Mouse (Mus musculus) cerebellum, adult 2 months (tissue): Measurements from ENCODE around the gene Spsb4. TPM values are rescaled to one million over a fixed set of nuclear protein-coding genes. Genes with fewer than 3 reads are reported as not detected.

Source experiments
- DNase-seq, 2 experiments: peaks; one replicate each; pipeline ENCODE4 v3.0.0; 2021
- H3K27ac ChIP-seq: fragments of 200-500 bp; 2 replicates; pipeline ENCODE4 v1.5.1; 2012; ENCODE audit warnings: low read length, control low read depth, inconsistent platforms; ENCODE audit not compliant: insufficient read depth
- H3K27me3 ChIP-seq: fragments of 200-500 bp; 2 replicates; pipeline ENCODE4 v1.6.1; 2012; ENCODE audit warnings: inconsistent platforms, mild to moderate bottlenecking, low read length, moderate library complexity; ENCODE audit not compliant: control insufficient read depth, insufficient read depth
- H3K4me1 ChIP-seq: fragments of 200-500 bp; 2 replicates; pipeline ENCODE4 v1.6.1; 2011; ENCODE audit warnings: low read length; ENCODE audit not compliant: control insufficient read depth, insufficient read depth
- H3K4me3 ChIP-seq: fragments of 200-500 bp; replicated peaks from 2 replicates; pipeline ENCODE3; 2011; ENCODE audit warnings: mild to moderate bottlenecking, low read depth, low read length, control low read depth; ENCODE audit not compliant: insufficient read depth
- CTCF ChIP-seq: fragments of 200-500 bp; IDR thresholded peaks from 2 replicates; pipeline ENCODE4 v1.5.1; 2011; ENCODE audit warnings: low read depth, mild to moderate bottlenecking, control low read depth, low read length, moderate library complexity, borderline replicate concordance; ENCODE audit not compliant: insufficient read depth
- POLR2A ChIP-seq: fragments of 200-500 bp; IDR thresholded peaks from 2 replicates; pipeline ENCODE4 v1.6.1; 2011; ENCODE audit warnings: low read length, control low read depth, borderline replicate concordance; ENCODE audit not compliant: insufficient read depth
- WGBS: fragments of 180-500 bp; shearing (Covaris S2); methylation state at CpG from one replicate; pipeline ENCODE4 v1.1.7; 2018; 5-methylcytosine and 5-hydroxymethylcytosine counted together
- polyA plus RNA-seq: library from polyadenylated mRNA; depleted of rRNA; stranded (reverse); fragments of >200 nt; gene quantifications from 2 replicates; pipeline ENCODE4 v1.2.3, GENCODE M21; 2012

The Spsb4 gene
- polyA plus RNA-seq, 1 experiment, result 13.9 TPM

GRCm38 (mm10) chr9:97051176-97051575, 32.5 kb upstream of the Spsb4 start:
- H3K27ac ChIP-seq, result no peak overlapping the region
- DNase-seq, result no peak
- WGBS, result 23% methylated on average over 8 of the region's 8 CpGs
- TF ChIP-seq CTCF (no peak), POLR2A (no peak)
- no peak overlapping the region for H3K4me3 ChIP-seq
- H3K27me3 ChIP-seq, result no peaks in the 10 kb centered on the region
- no peaks in the 10 kb centered on the region for H3K4me1 ChIP-seq

GRCm38 (mm10) chr9:97046240-97046639, 27.6 kb upstream of the Spsb4 start:
- TF ChIP-seq CTCF, result no peak
- H3K27me3 ChIP-seq, result no peaks in the 10 kb centered on the region
- WGBS, result 81% methylated on average over 4 of the region's 4 CpGs
- no peak for DNase-seq
- H3K4me3 ChIP-seq, result no peak overlapping the region
- no peak overlapping the region for H3K27ac ChIP-seq
- no peaks in the 10 kb centered on the region for H3K4me1 ChIP-seq

- H3K27me3 ChIP-seq, result no peaks in the 10 kb centered on the region
- DNase-seq, result no peak
- 62% methylated on average over 8 of the region's 8 CpGs for WGBS
- TF ChIP-seq POLR2A (no peak), CTCF (no peak)
- H3K4me1 ChIP-seq, result no peaks in the 10 kb centered on the region
- no peak overlapping the region for H3K4me3 ChIP-seq
- no peak overlapping the region for H3K27ac ChIP-seq
These were observed 23.0 kb upstream of the Spsb4 start for GRCm38 (mm10) chr9:97041633-97042032.

GRCm38 (mm10) chr9:97038010-97038409, 19.4 kb upstream of the Spsb4 start:
- Histone ChIP-seq H3K4me1 (no peaks in the 10 kb centered on the region), H3K4me3 (no peak overlapping the region), H3K27me3 (no peaks in the 10 kb centered on the region), H3K27ac (no peak overlapping the region)
- WGBS, result 89% methylated on average over 3 of the region's 3 CpGs
- TF ChIP-seq POLR2A (no peak), CTCF (no peak)
- no peak for DNase-seq

- no peaks in the 10 kb centered on the region for H3K27me3 ChIP-seq
- WGBS, result 11% methylated on average over 7 of the region's 7 CpGs
- no peak overlapping the region for H3K4me3 ChIP-seq
- DNase-seq, result no peak
- TF ChIP-seq CTCF, result no peak
- no peak for TF ChIP-seq POLR2A
- no peaks in the 10 kb centered on the region for H3K4me1 ChIP-seq
- H3K27ac ChIP-seq, result no peak overlapping the region
These were observed 18.0 kb upstream of the Spsb4 start for GRCm38 (mm10) chr9:97036656-97037055.

- Histone ChIP-seq H3K27me3 (no peaks in the 10 kb centered on the region), H3K4me3 (no peak overlapping the region), H3K4me1 (no peaks in the 10 kb centered on the region), H3K27ac (no peak overlapping the region)
- TF ChIP-seq POLR2A (no peak), CTCF (no peak)
- DNase-seq, result no peak
- WGBS, result 82% methylated on average over 12 of the region's 12 CpGs
These were observed 8.7 kb upstream of the Spsb4 start for GRCm38 (mm10) chr9:97027361-97027760.

GRCm38 (mm10) chr9:97026006-97026405, 7.4 kb upstream of the Spsb4 start:
- no peak for TF ChIP-seq POLR2A
- no peak for TF ChIP-seq CTCF
- 93% methylated on average over 4 of the region's 4 CpGs for WGBS

GRCm38 (mm10) chr9:97024451-97024850, 5.8 kb upstream of the Spsb4 start:
- H3K27me3 ChIP-seq, result no peaks in the 10 kb centered on the region
- peaks cover under 1% of the 10 kb centered on the region; the same call in 1 of the 2 replicates for H3K4me1 ChIP-seq
- H3K4me3 ChIP-seq, result no peak overlapping the region
- H3K27ac ChIP-seq, result no peak overlapping the region
- whole genome bisulfite sequencing, result 83% methylated on average over 7 of the region's 7 CpGs
- TF ChIP-seq POLR2A, result no peak
- no peak for TF ChIP-seq CTCF
- DNase-seq, result no peak

More at GRCm38 (mm10) chr9:97026006-97026405, 7.4 kb upstream of the Spsb4 start:
- no peaks in the 10 kb centered on the region for H3K4me1 ChIP-seq
- DNase-seq, result no peak
- no peak overlapping the region for H3K4me3 ChIP-seq
- H3K27me3 ChIP-seq, result no peaks in the 10 kb centered on the region
- no peak overlapping the region for H3K27ac ChIP-seq
